Mouse (Mus musculus): ENCODE results near the gene Map10.

GRCm38 (mm10) chr8:125680851-125681408 is 11.3 kb downstream of the Map10 start:
- TF ChIP-seq POLR2A (IDR thresholded peaks at IDR 0.05; ENCODE audit: low read depth, low read length) (no peak), CTCF (conservative IDR thresholded peaks at IDR 0.05; ENCODE audit: insufficient read depth, insufficient read length, low read depth, low read length) (no peak)

All from kidney, adult 2 months (tissue).